Mouse (Mus musculus) right cerebral cortex, postnatal 25 days (tissue): Measurements from ENCODE around the gene Dydc2.
"Not testable (repeated sequence)": the region's sequence is repeated elsewhere in the genome, so short reads cannot be mapped to it uniquely, and the experiment has no call there.

Experiments used
- DNase-seq: peaks from one replicate; pipeline ENCODE4 v3.0.0; 2022

The Dydc2 gene

DNA sequence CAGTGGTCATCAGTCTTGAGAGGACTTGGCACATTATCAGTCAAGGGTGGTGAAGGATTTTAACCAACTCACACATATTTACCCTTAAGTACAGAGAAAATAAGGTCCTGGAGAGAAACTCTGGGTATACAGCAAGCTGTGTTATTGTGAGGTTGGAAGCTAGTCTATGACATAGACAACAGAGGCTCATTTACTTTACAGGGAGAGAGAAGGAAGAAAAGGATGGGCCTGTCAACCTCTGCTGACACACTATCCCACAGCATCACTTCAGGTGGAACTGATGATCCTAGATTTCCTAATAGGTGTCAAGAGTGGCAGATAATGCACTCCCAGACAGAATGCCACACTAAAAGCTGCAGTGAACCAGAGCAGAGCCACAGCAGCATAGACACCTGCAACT, at the start of gene Dydc2:
Gene Dydc2, minus strand, starts transcription at position 101 of the 400 bp plus-strand sequence.
- no peak for DNase-seq

DNA sequence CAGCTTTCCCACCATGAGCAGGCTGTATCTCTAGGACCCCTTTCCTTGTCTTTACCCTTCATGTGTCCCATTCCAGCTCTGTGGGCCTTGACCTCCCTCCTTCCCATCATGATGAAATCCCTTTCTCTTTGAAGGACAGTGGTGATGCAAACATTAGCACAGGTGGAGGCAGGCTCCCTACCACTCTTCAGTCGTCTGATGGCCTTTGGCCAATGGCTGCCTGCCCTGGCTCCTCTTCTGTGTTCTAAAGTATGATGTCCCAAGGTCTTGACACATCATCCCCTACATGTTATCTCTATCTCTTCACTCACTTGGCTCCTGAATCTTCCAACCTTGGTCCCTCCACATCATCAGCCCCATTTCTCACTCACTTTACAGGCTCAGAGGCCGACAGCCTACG, 47.3 kb upstream of the Dydc2 start:
- DNase-seq, result no peak

DNA sequence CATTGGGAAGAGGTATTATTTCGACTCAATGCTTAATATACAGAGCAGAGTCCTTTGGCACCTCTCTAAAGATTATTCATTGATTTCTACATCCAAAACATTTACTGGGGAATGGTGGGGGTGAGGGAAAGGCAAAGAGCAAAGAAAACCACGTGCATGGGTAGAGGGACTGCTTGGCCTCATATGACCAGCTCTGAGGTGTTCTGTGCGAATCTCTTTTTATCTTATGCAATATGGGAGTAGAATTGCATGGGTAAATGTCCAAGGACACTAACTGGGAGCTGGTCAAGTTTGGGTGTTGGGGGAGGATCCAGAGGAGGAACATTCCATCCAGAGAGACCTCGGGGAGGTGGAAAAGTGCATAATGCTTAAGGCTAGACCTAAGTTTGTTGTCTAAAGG, 43.9 kb upstream of the Dydc2 start:
- DNase-seq, result no peak

DNA sequence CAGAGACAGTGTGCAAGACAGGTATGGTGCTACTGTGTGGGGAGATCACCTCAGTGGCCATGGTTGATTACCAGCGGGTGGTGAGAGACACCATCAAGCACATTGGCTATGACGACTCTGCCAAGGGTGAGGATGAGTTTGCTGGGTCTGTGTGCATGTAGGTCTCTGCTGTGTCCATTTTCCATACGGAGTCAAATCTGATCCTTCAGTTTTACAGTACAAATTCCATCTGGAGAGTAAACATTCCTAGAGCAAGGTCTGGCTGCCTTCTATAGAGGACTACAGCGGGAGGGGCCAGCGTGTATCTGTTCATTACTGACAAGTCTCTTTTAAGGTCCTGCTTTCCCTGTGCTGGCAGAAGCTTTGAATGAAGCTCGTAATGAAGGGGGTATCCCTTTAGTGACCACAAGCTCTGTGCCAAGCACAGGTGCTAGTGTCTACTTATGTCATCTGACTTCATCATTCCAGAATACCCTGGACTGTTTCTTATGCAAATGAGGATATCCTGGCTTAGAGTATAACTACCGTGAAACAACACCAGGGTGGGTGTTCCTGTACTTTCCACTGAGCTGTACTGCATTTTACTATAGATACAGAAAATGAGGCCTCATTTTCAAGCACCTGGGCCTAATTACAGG, 42.1 kb upstream of the Dydc2 start:
- DNase-seq, result no peak

DNA sequence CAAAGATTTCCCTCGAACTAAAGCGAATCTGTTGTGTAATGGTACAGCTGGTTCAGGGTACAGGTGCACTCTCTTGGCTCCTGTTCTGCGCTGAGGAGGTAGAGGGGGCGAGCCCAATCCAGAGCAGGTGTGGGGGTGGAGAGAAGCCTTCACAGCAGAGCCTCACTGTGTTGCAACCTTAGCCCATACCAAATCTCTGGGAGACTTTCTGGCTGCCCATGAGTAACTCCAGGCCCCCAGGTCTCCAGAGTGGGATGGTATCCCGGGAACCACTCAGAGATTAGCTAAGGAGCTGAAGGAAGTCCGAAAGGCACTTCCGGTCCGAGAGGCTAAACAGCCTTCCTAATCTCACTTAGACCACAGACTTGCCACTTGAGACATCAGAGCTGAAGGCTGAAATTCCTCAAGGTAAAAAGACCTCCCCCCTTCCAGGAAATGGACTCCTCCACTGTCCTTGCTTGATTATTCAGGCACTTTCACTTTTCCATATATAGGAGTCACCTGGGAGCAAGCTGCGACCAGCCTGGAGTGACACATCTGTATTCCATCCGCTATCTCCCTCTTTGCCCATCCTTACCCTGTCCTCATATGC, 35.9 kb upstream of the Dydc2 start, which contains the start of gene Mat1a:
Gene Mat1a, plus strand, starts transcription at position 183 of the 592 bp plus-strand sequence.
- DNase-seq, result no peak

DNA sequence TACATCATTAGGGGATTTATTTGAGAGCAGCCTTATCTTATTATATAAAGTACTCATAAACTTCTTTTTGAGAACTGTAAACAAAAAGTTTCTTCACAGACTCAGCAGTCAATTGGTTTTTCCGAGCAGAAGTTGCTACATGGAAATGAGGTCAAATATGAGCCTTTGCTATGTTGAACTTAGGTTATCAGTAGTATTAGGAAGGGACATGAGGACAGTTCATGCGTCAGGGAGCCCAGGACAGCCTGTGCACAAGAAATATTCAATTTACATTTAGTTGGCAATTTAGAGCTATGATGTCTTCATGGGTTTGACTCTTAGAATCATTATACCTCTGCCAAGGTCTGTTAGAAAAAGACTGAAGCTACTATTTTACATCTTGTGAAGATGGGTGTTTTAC, 33.3 kb upstream of the Dydc2 start:
- no peak for DNase-seq

DNA sequence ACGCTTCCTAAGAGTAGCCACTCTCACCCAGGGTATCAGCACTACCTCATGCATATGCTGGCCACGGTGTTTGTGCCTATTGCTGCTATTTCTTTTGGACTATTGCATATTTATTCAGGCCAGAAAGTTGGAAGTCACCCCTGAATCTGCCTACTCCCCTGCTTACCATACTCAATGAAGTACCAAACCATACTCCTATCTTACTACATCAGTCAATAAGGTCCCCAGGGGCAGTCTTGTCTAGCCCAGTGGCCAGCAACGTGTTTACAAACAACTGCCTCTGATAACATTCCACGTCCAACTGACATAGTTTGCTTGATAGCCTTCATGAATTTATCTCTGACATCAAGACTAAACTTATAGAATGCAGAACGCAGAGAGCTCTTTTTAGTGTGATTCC, 32.2 kb upstream of the Dydc2 start:
- DNase-seq, result no peak

DNA sequence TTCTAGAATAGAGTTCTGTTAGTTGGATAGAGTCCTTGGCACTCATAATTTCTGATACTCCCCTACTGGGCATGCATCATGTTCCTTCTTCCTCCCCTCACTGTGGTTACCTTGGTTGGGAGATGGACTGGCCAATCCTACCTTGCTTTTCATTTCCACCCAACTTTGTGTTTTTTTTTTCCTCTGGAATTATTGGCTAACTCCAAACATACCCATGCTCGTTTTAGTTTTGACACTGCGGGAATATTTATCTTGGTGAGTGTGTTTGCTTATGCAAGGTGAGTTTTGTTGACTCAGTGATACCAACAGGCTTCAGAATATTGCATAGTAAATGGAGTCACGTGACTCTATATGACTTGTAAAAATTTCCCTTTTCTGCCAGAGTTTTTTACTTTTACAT, 31.7 kb upstream of the Dydc2 start:
- no peak for DNase-seq

DNA sequence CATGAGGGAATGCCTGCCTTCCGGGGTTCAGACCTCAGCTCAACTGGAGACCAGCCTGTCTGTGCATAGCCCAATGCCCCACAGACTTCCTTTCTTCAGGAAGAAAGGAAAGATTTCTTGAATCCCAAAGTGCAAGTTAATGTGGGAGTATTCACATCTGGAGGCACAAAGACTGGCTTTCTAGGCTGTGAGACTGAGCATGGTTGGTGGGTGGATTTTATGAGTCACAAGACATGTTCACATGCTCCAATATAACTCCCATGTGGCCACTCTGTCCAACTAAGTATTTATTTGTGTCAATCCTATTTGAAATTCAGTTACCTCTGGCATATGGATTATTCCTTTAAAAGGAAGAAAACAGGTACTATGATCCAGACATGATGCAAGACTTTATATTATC, 29.7 kb upstream of the Dydc2 start:
- DNase-seq, result peak; percentile 10

DNA sequence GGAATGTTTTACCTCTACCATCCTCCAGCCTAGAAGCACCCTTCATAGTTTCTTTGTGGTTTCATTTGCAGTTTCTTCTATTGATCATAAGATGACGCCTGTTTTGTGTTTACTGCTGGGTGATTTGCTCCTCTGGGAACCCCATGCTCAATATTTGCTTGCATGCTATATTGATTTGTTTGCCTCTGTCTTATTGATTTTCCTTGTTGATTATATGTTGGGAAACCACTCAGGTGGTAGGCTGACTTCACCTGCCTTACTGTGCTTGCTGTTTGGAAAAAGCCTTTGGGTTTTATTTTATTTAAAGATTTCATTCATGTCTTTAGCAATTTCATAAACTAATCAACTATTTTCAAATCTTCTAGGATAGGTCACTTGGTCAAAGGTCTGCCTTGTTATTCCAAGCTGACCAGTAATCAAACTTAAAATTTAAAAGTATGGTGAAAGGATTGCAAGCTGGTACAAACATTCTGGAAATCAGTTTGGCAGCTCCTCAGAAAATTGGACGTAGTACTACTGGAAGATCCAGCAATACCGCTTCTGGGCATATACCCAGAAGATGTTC, 27.4 kb upstream of the Dydc2 start:
- no peak for DNase-seq

DNA sequence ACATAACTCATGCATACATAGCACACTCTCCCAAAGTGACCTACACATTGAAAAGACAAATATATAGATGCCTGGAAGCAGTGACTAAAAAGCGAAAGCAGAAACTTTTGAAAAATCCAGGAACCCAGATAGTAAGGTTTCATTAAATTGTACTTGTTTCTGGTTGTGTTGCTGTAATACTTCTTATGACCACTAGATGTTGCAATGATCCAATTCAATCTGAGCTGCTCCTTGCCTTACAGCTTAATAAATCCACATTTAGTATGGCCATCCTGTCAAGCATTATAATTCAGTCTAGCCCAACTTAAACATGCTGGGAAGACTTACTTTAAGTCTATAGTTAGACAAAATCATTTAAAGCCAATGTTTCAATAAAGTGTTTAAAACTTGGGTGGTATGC, 25.1 kb upstream of the Dydc2 start:
- no peak for DNase-seq

DNA sequence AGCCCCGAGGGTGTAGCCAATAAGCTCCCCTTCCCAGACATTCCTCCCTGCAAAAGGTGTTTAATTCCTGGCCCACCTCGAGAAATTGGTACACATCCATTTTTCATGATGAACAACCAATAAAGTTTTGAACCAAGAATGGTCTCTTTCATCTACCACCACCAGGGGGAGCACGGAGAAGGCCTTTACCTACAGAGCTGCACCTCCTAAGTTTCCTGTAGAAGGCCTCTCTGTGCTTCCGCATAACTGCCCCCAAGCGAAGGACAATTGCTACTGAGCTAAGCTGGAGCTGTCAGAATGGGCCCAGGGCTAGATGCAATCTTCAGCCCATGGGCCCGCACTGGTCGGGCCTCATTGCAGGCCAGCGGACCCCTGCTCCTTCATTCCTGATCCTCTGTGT, 21.8 kb upstream of the Dydc2 start:
- DNase-seq, result no peak

DNA sequence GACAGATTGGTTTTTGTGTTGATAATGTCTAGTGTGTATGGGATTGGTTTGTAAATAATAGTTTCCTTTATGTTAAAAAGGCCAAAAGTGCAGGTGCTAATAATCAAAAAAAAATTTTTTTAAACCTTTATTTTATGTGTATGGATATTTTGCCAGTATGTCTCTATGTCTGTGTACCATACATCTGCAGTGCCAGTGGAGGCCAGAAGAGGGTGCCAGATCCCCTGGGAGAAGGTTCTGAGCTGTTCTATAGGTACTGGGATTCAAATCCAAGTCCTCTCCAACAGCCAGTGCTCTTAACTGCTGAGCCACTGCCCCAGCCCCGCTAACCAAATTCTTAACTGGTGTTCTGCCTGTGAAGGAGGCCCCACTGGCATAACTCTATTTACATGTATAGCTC, 18.5 kb upstream of the Dydc2 start:
- no peak for DNase-seq

DNA sequence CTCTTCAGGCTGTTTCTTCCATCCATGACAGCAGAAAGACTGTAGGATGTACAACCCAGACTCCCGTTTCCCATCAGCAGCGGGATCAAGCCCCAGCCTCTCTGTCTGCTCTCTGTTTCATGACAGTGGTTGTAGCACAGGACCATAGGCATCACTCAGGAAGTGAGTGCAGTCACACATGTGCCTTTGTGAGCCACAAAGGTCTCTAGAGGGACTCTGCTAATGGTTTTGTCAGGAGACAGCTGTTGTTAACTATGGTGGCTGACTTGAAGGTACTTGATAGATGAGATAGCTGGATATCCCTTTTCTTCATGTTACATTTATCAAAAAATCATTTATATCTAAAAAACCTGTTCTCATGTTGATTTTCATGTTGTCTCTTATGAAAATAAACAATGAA, 13.4 kb upstream of the Dydc2 start:
- DNase-seq, result no peak

DNA sequence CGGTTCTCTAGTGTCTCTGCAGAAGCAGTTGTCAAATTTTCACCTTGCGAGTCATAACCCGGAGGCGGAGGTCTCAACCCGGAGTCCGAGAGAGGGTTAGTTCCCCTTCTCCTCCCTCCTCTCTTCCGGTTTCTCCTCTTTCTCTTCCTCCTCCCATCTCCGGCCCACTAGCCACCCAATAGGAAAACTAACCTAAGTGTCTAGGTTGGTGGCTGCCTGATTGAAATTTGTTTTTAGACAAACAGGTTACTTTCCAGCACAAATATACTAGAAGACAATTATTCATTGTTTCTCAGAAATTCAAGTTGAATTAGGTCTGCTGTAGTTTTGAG, 3.9 kb upstream of the Dydc2 start:
- no peak for DNase-seq

DNA sequence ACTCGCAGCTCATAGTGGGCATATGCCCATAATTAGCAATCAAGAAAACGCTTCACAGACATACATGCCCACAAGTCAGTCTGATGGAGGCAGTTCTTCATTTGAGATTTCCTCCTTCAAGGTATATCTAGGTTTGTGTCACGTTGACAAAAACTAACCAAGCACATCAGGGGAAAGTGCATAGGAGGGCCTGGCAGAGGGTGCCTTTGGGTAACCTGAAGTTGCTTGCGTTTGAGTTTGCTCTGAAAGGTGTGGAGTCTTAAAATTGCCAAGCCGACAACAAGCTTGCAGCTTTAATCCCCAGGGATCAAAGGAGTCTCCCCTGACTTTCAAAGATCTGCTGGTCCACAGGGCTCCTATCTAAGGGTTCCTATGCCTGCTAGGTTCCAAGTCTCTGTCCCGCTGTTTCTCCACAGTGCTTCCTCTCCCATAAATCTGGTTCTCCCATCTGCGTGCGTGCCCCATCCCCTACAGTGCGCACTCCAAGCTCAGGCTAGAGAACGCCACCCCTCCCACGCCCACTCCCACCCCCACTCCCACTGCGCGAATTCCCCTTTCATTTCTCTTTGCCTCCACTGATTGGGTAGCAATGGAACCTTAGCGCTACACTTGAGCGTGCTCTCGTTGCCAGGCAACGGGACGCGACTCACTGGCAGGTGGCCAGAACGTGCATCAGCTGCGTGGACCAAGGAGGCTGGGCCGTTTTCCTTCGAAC, 3.4 kb upstream of the Dydc2 start, which contains the start of gene Dydc1:
Gene Dydc1, plus strand, starts transcription at position 683 of the 715 bp plus-strand sequence.
- peak; percentile 84 for DNase-seq

DNA sequence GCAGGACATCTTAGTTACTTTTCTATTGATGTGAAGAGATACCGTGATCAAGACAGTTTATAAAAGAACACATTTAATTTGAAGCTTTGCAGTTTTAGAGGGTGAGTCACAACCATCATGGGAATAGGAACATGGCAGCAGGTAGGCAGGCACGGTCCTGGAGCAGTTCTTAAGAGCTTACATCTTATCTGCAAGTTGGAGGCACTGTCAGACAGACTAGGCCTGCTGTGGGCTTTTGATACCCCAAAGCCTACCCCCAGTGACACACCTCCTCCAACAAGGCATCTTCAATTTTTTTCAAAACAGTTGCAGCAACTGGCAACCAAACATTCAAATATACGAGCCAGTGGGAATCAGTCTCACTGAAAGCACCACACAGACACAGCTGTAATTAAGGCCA, 1.3 kb upstream of the Dydc2 start:
- no peak for DNase-seq

DNA sequence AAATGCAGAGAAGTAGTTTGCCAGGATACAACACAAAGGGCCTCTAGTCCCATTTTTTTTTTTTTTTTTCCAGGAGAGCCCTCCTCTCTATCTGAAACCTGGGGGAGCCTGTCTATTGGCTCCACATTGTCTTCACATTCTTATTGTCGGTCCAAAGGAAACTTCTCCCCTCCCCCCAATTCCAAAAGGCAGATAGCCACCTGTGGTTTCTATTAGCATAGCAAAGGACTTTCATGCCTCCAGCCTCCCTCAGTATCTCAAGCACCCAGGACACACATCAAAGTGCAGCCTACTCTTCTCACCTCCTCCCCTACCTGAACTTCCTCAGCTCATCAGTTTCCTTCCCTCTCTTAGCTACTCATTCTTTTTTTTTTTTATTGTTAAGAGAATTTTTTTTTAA, 2.6 kb downstream of the Dydc2 start:
- DNase-seq, result no peak

DNA sequence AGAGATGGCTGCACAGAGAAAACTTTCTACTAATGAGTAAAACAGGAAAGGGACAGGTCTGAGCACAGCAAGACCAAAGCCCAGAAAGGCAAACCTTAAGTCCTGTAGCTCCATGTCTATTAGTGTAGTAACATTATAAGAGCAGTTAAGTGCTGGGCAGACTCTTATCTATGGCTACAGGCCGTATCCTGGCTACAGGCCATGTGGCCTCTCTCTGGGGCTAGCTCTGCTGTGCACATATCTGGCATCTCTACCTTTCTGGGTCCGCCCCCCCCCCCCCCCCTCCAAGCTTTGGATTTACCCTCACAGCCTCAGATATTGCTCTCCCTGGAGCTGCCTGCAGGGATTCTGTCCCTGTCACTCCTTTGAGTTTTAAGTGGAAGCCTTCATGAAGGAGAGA, 3.8 kb downstream of the Dydc2 start:
- DNase-seq, result no peak

DNA sequence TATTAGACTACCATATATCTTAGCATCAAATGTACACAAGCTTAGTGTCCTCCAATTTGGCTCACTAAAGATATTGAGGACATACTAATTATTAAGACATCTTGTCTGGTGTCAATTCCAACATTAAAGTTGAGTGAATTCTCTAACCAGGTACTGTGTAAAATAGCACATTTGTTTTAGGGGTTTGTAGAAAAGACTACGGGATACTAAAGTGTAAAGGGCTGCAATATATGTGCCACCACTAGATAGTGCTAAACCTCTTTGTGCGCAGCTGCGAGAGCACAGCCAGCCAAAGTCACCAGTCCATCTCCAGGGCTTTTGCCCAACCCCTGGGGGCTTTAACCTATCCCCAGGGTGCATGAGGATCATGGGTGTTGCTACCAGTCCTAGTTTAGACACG, 15.8 kb downstream of the Dydc2 start:
- not testable (repeated sequence) for DNase-seq

DNA sequence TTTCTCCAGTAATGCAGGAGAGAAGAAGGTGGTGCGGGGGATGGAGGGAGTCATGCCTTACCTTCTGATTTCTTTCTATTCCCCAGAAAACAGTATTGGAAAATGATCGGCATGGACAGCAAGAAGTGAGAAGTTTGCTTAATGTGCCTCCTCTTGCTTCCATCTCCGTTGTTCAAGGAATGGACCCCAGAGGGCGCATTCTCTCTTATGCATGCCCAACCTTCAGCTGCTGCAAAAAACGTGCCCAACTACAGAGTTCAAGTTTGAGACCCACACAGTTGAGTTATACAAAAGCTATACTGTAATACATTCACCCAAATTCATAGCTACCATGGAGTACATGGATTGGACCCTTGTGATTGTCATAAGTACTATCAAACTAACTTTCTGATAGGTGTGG, 16.5 kb downstream of the Dydc2 start:
- no peak for DNase-seq

DNA sequence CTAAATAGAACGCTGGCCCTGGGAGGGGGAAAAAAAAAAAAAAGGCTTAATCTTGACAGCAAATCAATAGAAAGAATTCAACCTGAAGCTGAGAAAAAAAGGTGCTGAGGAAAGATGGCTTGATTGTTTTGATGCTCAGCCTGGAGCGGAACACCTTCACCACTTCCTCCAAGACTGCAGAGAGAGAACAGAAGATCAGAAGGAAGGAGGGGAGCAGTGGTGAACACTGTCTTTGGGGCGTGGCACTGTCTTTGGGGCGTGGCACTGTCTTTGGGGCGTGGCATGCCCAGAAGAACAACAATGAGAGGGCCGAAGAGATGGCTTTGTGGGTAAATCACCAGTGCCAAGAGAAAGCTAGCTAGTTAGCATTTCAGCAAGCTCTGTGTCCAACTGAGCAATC, 18.5 kb downstream of the Dydc2 start:
- DNase-seq, result no peak

DNA sequence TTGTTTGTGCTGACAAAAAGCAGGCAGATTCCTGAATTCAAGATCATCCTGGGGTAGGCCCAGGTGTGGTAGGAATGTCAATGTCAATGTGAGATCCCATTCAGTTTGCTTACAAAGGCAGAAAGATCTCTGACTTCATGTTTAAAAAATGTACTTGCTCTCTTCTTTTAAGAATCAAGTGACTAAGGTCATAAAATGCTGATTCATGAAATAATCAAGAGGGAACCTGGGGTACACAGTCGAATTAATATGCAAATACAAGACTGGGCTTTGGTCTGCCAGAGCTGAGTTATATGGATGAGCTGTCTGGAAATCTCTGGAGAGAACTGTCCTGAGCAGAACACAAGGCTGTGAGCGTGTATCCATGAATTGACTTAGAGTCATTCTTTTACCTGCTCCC, 21.6 kb downstream of the Dydc2 start:
- no peak for DNase-seq

DNA sequence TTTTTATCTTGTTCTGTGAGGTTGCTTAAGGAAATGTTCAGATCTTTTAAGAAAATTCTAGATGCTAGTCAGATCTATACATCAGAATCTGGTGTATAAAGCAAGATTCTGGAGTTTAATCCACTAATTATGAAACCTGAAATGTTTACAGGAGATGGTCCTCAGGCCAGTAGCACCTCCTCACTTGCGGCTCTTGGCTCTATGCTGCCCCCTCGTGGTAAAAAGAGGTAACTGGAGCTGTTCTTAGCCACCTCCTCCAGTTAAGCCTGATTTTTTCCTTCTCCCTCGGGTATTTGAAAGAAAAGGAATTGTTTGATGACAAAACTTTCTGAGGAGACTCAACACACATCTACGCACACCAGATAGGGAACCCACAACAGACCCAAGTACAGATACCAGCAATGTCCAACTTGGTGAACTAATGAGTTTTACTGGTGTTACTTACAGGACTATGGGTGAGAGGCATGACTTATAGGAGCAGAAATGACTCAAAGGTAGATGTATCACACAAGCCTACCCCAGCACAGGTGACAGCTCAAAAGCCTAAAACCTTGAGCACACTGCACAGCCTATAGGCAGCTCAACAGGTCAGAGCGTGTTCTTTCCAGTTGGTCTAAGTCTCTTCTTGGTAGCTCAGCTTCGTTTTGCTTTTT, 33.7 kb downstream of the Dydc2 start:
- DNase-seq, result peak; percentile 30
